In the genomic region with DNA sequence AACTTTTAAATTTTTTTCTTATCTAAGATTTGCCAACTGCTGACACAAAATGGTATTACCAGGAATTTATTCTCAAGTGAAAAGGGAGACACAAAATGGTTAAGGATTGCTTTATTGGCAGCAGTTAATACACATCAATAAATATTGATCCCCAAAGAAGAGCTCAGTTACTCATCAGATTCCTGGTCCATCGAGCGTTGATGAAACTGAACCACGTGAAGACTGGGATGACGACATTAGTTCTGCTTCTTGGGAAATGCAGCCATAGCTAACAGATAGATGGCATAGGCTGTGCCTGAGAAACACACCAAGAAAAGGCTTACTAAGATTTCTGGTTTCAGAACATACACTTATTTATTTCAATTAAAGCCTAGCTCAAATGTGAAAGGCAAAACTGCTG, we compare ENCODE assay signal across 20 mouse cellular contexts. TPM values are rescaled to one million over a fixed set of nuclear protein-coding genes. Genes with fewer than 3 reads are reported as not detected.
A peak's percentile ranks its signal among the peaks of the same experiment; 100 is the strongest.
DNase-seq lines count a peak whose midpoint lies in the region; ATAC-seq and TF ChIP-seq lines count a peak whose summit lies in the region.
"Had no signal": no experiment of that assay in that cellular context is flagged by ENCODE, and none has a peak within 500 bp of the region (broad histone marks: within the 10 kb centered on the region; RNA-seq: fewer than 3 reads in every experiment).

No protein-coding gene starts in this region.

- no peak for ATAC-seq in liver, postnatal 0 days
- ATAC-seq in liver, embryonic 11.5 days (replicated peaks; ENCODE audit: low FRiP score) = no peak
- ATAC-seq: activated CD4-positive, CD25-positive, alpha-beta regulatory T cell, adult 4 months; CD4-positive, CD25-positive, alpha-beta regulatory T cell, adult 4 months; Patski had no signal

- peaks cover 34% of the 10 kb centered on the region for H3K36me3 ChIP-seq in liver, adult 2 months (ENCODE audit: control insufficient read depth, insufficient read depth, low read length)
- peaks cover 37% of the 10 kb centered on the region for H3K36me3 ChIP-seq in liver, postnatal 0 days (replicated peaks; ENCODE audit: insufficient read depth, low read length)
- H3K36me3 ChIP-seq in liver, embryonic 11.5 days (ENCODE audit: control insufficient read depth, insufficient read depth, low read length) = peaks cover 13% of the 10 kb centered on the region

- peaks cover 13% of the 10 kb centered on the region for H3K4me1 ChIP-seq in liver, adult 2 months (ENCODE audit: control insufficient read depth, insufficient read depth, low read length)
- peaks cover 15% of the 10 kb centered on the region for H3K4me1 ChIP-seq in liver, postnatal 0 days (ENCODE audit: insufficient read depth)
- peaks cover 2% of the 10 kb centered on the region; the same call in 1 of the 2 replicates for H3K4me1 ChIP-seq in liver, embryonic 11.5 days (replicated peaks; ENCODE audit: control insufficient read depth, insufficient read depth, low read length)

- H3K4me2 ChIP-seq in liver, postnatal 0 days (ENCODE audit: low read depth, low read length) = no peak overlapping the region
- no peak overlapping the region for H3K4me2 ChIP-seq in liver, embryonic 11.5 days

- TF ChIP-seq EP300 in liver, postnatal 0 days (IDR thresholded peaks at IDR 0.05; ENCODE audit: low read depth) = no peak

- no peak overlapping the region for H3K4me3 ChIP-seq in liver, adult 2 months (ENCODE audit: insufficient read depth, low read depth, low read length)
- no peak overlapping the region for H3K4me3 ChIP-seq in liver, postnatal 0 days (ENCODE audit: low read depth, low read length)
- no peak overlapping the region for H3K4me3 ChIP-seq in liver, embryonic 11.5 days (ENCODE audit: low read depth, low read length)

- WGBS in liver, adult 2 months = 26% methylated on average over 4 of the region's 4 CpGs
- WGBS in liver, postnatal 0 days (ENCODE audit: insufficient replicate concordance) = 60% methylated on average over 4 of the region's 4 CpGs
- 89% methylated on average over 4 of the region's 4 CpGs for WGBS in liver, embryonic 11.5 days

- H3K9ac ChIP-seq in liver, adult 2 months (ENCODE audit: low read depth, low read length) = no peak overlapping the region
- H3K9ac ChIP-seq in liver, postnatal 0 days (replicated peaks) = no peak overlapping the region
- H3K9ac ChIP-seq in liver, embryonic 11.5 days (ENCODE audit: low read depth, low read length) = no peak overlapping the region

- H3K79me2 ChIP-seq in liver, adult 2 months (ENCODE audit: control insufficient read depth, insufficient read depth, low read length) = peaks cover 5% of the 10 kb centered on the region; the same call in 1 of the 2 replicates

- H3K9me3 ChIP-seq in liver, postnatal 0 days (ENCODE audit: low read length) = no peaks in the 10 kb centered on the region
- H3K9me3 ChIP-seq in liver, embryonic 11.5 days (ENCODE audit: control insufficient read depth, low read length) = no peaks in the 10 kb centered on the region
- H3K9me3 ChIP-seq: G1E had no signal

- TF ChIP-seq POLR2A in liver, adult 2 months (IDR thresholded peaks at IDR 0.05; ENCODE audit: extremely low read depth, insufficient read depth, low read length) = no peak

- no peak for TF ChIP-seq CTCF in liver, adult 2 months (IDR thresholded peaks at IDR 0.05; ENCODE audit: low read depth, low read length)
- no peak for TF ChIP-seq CTCF in liver, postnatal 0 days (IDR thresholded peaks at IDR 0.05; ENCODE audit: low read depth)

- DNase-seq in liver, adult 2 months (ENCODE audit: extremely low read depth, low read depth, low spot score) = peak; percentile 93
- no peak for DNase-seq in liver
- peak; percentile 29 for DNase-seq in liver, postnatal 0 days
- DNase-seq in liver, embryonic 11.5 days (ENCODE audit: low spot score) = no peak
- DNase-seq: adrenal gland, adult 2 months; adrenal gland, adult 8-10 months; adrenal gland, postnatal 10 days; adrenal gland, postnatal 14 days; adrenal gland, postnatal 25 days; adrenal gland, postnatal 36 days; B cell, adult 2 months; cerebellum, adult 11 months; cerebellum, adult 11-12 months; cerebellum, adult 18-20 months had no signal

- no peaks in the 10 kb centered on the region for H3K27me3 ChIP-seq in liver, adult 2 months (ENCODE audit: control insufficient read depth, insufficient read depth, low read length)
- no peaks in the 10 kb centered on the region for H3K27me3 ChIP-seq in liver, postnatal 0 days (ENCODE audit: insufficient read depth, low read length)
- no peaks in the 10 kb centered on the region for H3K27me3 ChIP-seq in liver, embryonic 11.5 days (replicated peaks; ENCODE audit: control insufficient read depth, insufficient read depth, low read length)
- H3K27me3 ChIP-seq: CH12.LX, Patski had no signal

- H3K27ac ChIP-seq in liver, adult 2 months (replicated peaks; ENCODE audit: insufficient read depth, low read depth, low read length) = peak overlapping the region; percentile 43
- H3K27ac ChIP-seq in liver, postnatal 0 days (ENCODE audit: low read depth) = no peak overlapping the region
- H3K27ac ChIP-seq in liver, embryonic 11.5 days (ENCODE audit: low read depth, low read length) = no peak overlapping the region

RNA-seq across cellular contexts. Expression of a gene that starts 4.4 kb away (rescaled TPM):
- total RNA-seq in liver, adult 2 months (2014; rRNA removed) = 458 and 539 TPM in 2 replicates
- polyA plus RNA-seq in liver, adult 2 months (2012; rRNA removed) = 163 and 249 TPM in 2 replicates
- polyA plus RNA-seq in liver, postnatal 0 days (2015; fragmentation: Nextera tagmentation; extraction: Ambion mirVana) = 756 and 780 TPM in 2 replicates
- 708 and 720 TPM in 2 replicates for polyA plus RNA-seq in liver, embryonic 11.5 days (2014; fragmentation: Nextera tagmentation; extraction: Ambion mirVana)

RNA-seq across cellular contexts. Expression of a gene that starts 36.7 kb away (rescaled TPM):
- 0.60 and 1.0 TPM in 2 replicates for total RNA-seq in liver, adult 2 months (2014; rRNA removed)
- polyA plus RNA-seq in liver, adult 2 months (2012; rRNA removed) = 1.7 and 1.8 TPM in 2 replicates
- 2.2 and 2.3 TPM in 2 replicates for polyA plus RNA-seq in liver, postnatal 0 days (2015; fragmentation: Nextera tagmentation; extraction: Ambion mirVana)
- polyA plus RNA-seq in liver, embryonic 11.5 days (2014; fragmentation: Nextera tagmentation; extraction: Ambion mirVana) = 4.2 TPM in 2 replicates
- total RNA-seq: MEL had no signal
- polyA plus RNA-seq: CD4-positive, CD25-positive, alpha-beta regulatory T cell, adult 4 months had no signal

RNA-seq across cellular contexts. Expression of a gene that starts 38.0 kb away (rescaled TPM):
- 150 and 156 TPM in 2 replicates for total RNA-seq in liver, adult 2 months (2014; rRNA removed)
- polyA plus RNA-seq in liver, adult 2 months (2012; rRNA removed) = 54.0 and 58.9 TPM in 2 replicates
- polyA plus RNA-seq in liver, postnatal 0 days (2015; fragmentation: Nextera tagmentation; extraction: Ambion mirVana) = 59.7 and 67.5 TPM in 2 replicates
- polyA plus RNA-seq in liver, embryonic 11.5 days (2014; fragmentation: Nextera tagmentation; extraction: Ambion mirVana) = 46.9 and 51.5 TPM in 2 replicates

Comparison
In these comparisons a context has a peak if more than half of its experiments do, and no peak if none do; other contexts are left out.
1. DNase-seq: peak in liver, adult 2 months (single experiment) and liver, postnatal 0 days (single experiment); none in liver (single experiment) and liver, embryonic 11.5 days (single experiment).